Mouse (Mus musculus) heart, postnatal 0 days (tissue): ENCODE data around the gene Wwox. TPM values are rescaled to one million over a fixed set of nuclear protein-coding genes. Genes with fewer than 3 reads are reported as not detected.

Source experiments
- ATAC-seq: fragments of 200-750 bp; cut with Nextera tagmentation; 2 replicates; pipeline ENCODE4 v1.8.0; 2017; ENCODE audit warnings: low read depth, moderate number of reproducible peaks, moderate library complexity; ENCODE audit not compliant: insufficient read depth
- DNase-seq: peaks from one replicate; pipeline ENCODE4 v3.0.0-alpha.2; 2016; ENCODE audit warnings: low spot score
- H3K27ac ChIP-seq: fragments of 300-500 bp; sonication (generic); 2 replicates; pipeline ENCODE4 v1.5.1; 2014; ENCODE audit warnings: low read depth, mild to moderate bottlenecking
- H3K27me3 ChIP-seq: fragments of 300-500 bp; sonication (generic); 2 replicates; pipeline ENCODE4 v1.6.1; 2014; ENCODE audit warnings: low read length, mixed read lengths; ENCODE audit not compliant: control insufficient read depth, insufficient read depth
- H3K36me3 ChIP-seq: fragments of 300-500 bp; sonication (generic); replicated peaks from 2 replicates; pipeline ENCODE4 v1.6.1; 2014; ENCODE audit warnings: low read length, mixed read lengths; ENCODE audit not compliant: control insufficient read depth, insufficient read depth
- H3K4me1 ChIP-seq: fragments of 300-500 bp; sonication (generic); 2 replicates; pipeline ENCODE4 v1.6.1; 2014; ENCODE audit warnings: antibody characterized with exemption; ENCODE audit not compliant: control insufficient read depth, insufficient read depth
- H3K4me2 ChIP-seq: fragments of 300-500 bp; sonication (generic); 2 replicates; pipeline ENCODE4 v1.6.1; 2014; ENCODE audit warnings: low read depth, mild to moderate bottlenecking, low read length, moderate library complexity
- H3K4me3 ChIP-seq: fragments of 300-500 bp; sonication (generic); 2 replicates; pipeline ENCODE4 v1.5.1; 2014; ENCODE audit warnings: low read depth, low read length
- H3K9ac ChIP-seq: fragments of 300-500 bp; sonication (generic); replicated peaks from 2 replicates; pipeline ENCODE4 v1.6.1; 2014; ENCODE audit warnings: low read depth, low read length, mixed read lengths
- H3K9me3 ChIP-seq: fragments of 300-500 bp; sonication (generic); replicated peaks from 2 replicates; pipeline ENCODE4 v1.6.1; 2016; ENCODE audit warnings: low read length; ENCODE audit not compliant: control insufficient read depth
- CTCF ChIP-seq: IDR thresholded peaks from 2 replicates; pipeline ENCODE4 v1.5.1; 2016; ENCODE audit warnings: antibody characterized with exemption, control low read depth, low read depth
- EP300 ChIP-seq: IDR thresholded peaks from 2 replicates; pipeline ENCODE4 v1.6.1; 2016; ENCODE audit warnings: antibody characterized with exemption, low read depth
- WGBS: fragments of 180-500 bp; shearing (Covaris S2); extraction: QIAGEN DNeasy Blood & Tissue Kit; methylation state at CpG from one replicate; pipeline ENCODE4 v1.1.7; 2014; 5-methylcytosine and 5-hydroxymethylcytosine counted together
- polyA plus RNA-seq: library from polyadenylated mRNA; unstranded; fragments of >200 nt; fragmentation: Nextera tagmentation; extraction: Ambion mirVana; gene quantifications from 2 replicates; pipeline ENCODE4 v1.2.1, GENCODE M21; 2015
- total RNA-seq: library from RNA; depleted of rRNA; stranded (reverse); fragments of >200 nt; gene quantifications from 2 replicates; pipeline ENCODE4 v1.2.3, GENCODE M21; 2014; ENCODE audit warnings: low replicate concordance

The Wwox gene
- total and polyA plus RNA-seq, 2 experiments from 2014 or later: 7.5 to 9.6 TPM

DNA sequence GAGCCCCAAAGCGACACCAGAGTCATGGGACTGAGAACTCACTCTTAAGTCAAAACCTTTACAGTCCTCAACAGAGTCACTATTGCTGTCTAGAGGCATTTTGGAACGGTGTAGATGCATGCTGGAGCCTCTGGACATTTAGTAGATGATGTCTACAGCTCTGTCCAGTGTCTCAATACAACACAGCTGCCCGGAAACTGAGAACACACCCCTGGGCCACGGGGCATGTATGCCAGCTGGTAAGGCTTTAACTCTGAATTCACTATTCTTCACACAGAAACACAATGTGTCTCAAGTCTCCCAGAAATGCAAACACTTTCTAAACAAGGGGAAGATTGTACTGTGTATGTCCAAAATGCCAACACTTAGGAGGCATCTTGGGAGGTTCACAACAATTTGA, 584.6 kb downstream of the Wwox start:
- TF ChIP-seq CTCF: no peak
- no peak for TF ChIP-seq EP300
- H3K9me3 ChIP-seq: no peaks in the 10 kb centered on the region
- H3K9ac ChIP-seq: no peak overlapping the region
- no peak overlapping the region for H3K4me3 ChIP-seq
- ATAC-seq (no peak), DNase-seq (no peak)
- WGBS: 81% methylated on average over 4 of the region's 4 CpGs
- no peak overlapping the region for H3K4me2 ChIP-seq
- H3K27ac ChIP-seq: no peak overlapping the region
- no peaks in the 10 kb centered on the region for H3K36me3 ChIP-seq
- H3K4me1 ChIP-seq: peaks cover 8% of the 10 kb centered on the region
- H3K27me3 ChIP-seq: no peaks in the 10 kb centered on the region

DNA sequence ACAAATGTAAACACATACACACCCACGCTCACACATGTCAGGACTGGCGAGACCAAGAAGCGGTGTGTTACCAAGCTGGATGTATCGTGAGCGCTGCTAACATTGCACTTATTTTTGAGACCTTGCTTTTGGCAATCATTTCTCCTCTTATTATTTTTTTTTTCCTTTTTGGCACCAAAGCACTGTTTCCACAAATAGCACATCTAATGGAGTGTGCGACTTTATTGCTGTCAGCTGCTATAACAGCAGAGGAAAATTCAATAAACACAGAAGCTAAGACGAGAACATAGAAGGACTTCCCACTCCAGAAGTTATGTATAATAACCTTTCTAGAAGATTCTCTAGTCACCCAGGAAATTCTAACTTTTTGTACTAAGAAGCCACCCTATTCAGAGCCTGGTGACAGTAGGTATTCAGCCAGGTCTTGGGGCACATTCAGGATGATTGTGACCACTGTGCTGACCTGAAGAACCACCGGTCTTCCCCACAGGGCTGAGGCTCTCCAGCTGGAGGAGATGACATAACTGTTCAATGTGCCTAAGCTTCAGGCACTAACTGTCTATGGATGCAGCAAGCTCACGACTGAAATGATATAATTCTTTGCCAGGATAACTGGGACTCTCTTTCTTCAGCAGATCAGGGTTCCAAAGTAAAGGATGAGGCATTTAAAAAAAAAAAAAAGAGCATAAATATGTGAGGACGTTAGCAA, 586.1 kb downstream of the Wwox start:
- H3K4me2 ChIP-seq: no peak overlapping the region
- H3K27me3 ChIP-seq: no peaks in the 10 kb centered on the region
- H3K9me3 ChIP-seq: no peaks in the 10 kb centered on the region
- 52% methylated on average over 10 of the region's 10 CpGs for WGBS
- H3K4me3 ChIP-seq: no peak overlapping the region
- TF ChIP-seq EP300 (no peak), CTCF (no peak)
- no peak for ATAC-seq
- no peaks in the 10 kb centered on the region for H3K4me1 ChIP-seq
- H3K9ac ChIP-seq: no peak overlapping the region
- no peaks in the 10 kb centered on the region for H3K36me3 ChIP-seq
- DNase-seq: no peak
- H3K27ac ChIP-seq: no peak overlapping the region

DNA sequence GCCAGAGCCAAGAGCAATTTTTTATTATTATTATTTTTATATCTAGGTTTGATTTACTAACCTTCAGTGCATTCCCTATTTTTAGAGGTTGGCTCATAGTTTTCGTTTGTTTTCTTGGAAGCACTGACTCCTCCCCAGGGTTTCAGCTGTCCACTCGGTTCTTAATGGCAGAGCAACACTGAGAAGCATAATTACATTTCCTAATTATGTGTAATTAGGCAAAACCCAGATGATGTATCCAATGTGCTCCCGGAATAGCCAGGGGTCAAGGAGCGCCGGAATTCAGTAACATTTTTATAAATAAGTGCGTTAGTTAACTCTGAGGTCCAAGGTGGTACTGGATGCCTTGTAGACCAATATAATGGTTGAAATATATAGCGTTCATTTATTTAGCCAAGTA, 586.7 kb downstream of the Wwox start:
- Histone ChIP-seq H3K9me3 (no peaks in the 10 kb centered on the region), H3K4me1 (no peaks in the 10 kb centered on the region), H3K4me2 (no peak overlapping the region), H3K4me3 (no peak overlapping the region), H3K36me3 (no peaks in the 10 kb centered on the region), H3K27me3 (no peaks in the 10 kb centered on the region), H3K27ac (no peak overlapping the region), H3K9ac (no peak overlapping the region)
- ATAC-seq (no peak), DNase-seq (no peak)
- TF ChIP-seq EP300: no peak
- no peak for TF ChIP-seq CTCF
- WGBS: 88% methylated on average over 7 of the region's 7 CpGs

DNA sequence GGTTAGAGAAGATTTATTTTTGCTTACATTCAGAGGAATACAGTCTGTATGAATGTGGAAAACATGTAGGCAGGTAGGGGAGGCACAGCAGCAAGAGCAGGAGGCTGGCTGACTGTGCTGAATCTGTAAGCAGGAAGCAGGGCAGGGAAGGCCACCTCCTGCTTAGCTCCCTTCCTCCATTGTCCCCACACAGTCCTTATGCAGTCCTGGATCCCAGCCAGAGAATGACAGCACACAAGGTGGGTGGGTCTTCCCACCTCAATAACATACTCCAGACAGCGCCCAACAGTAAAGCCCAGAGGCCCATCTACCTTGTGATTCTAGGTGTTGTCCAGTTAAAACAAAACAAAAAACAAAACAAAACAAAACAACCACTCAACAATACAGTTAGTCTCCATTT, 593.7 kb downstream of the Wwox start:
- H3K36me3 ChIP-seq: no peaks in the 10 kb centered on the region
- TF ChIP-seq CTCF: no peak
- no peak for TF ChIP-seq EP300
- H3K4me1 ChIP-seq: no peaks in the 10 kb centered on the region
- H3K4me3 ChIP-seq: no peak overlapping the region
- no peak for ATAC-seq
- no peak overlapping the region for H3K27ac ChIP-seq
- 52% methylated on average over 1 of the region's 1 CpGs for WGBS
- H3K4me2 ChIP-seq: no peak overlapping the region
- no peak overlapping the region for H3K9ac ChIP-seq
- H3K9me3 ChIP-seq: no peaks in the 10 kb centered on the region
- DNase-seq: no peak
- no peaks in the 10 kb centered on the region for H3K27me3 ChIP-seq

DNA sequence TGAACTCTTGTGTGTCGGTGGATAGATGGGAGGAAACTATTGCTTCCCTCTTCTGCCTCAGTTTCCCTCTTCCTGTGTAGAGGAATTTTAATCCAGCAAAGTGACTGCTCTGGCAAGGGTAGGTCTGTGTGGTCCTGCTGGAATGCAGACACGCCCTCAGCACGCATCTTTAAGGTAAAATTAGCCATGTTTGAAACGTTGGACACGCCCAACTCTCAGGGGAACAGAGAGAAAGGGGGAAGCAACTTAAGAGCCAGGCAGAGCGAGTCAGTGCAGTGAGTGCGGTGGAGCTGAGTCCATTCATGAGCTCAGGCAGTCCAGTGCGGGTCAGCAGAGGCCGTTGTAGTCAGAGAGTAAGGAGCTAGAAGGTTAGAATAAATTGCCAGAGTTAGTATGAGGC, 596.6 kb downstream of the Wwox start:
- no peak for ATAC-seq

DNA sequence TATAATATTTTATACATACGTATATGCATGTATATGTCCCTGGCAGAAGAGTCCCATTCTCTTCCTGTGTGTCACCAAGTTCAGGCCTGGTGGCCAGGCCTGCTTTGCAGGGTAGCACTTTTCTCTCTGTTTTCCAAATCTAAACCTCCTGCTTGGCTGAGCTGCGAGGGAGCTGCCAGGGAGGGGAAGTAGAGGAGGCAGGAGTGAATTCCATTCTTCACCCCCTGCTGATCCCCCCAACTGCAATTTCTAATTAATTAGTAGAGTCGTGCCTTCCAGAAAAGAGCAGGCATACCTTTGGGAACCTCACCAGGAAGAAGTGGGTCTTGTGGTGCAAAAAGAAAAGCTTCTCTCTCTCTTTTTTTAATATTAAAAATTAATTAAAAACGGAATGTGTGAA, 599.0 kb downstream of the Wwox start:
- WGBS: 52% methylated on average over 4 of the region's 4 CpGs

More for the DNA sequence above, 596.6 kb downstream of the Wwox start:
- no peak overlapping the region for H3K4me3 ChIP-seq
- no peak for TF ChIP-seq EP300
- no peak for TF ChIP-seq CTCF
- H3K4me2 ChIP-seq: no peak overlapping the region
- H3K27me3 ChIP-seq: no peaks in the 10 kb centered on the region
- H3K9me3 ChIP-seq: no peaks in the 10 kb centered on the region
- no peak overlapping the region for H3K9ac ChIP-seq
- no peaks in the 10 kb centered on the region for H3K36me3 ChIP-seq
- H3K27ac ChIP-seq: no peak overlapping the region
- DNase-seq: no peak
- WGBS: 84% methylated on average over 9 of the region's 9 CpGs
- H3K4me1 ChIP-seq: no peaks in the 10 kb centered on the region

More for the DNA sequence above, 599.0 kb downstream of the Wwox start:
- DNase-seq: no peak
- H3K36me3 ChIP-seq: no peaks in the 10 kb centered on the region
- TF ChIP-seq EP300: no peak
- no peak for TF ChIP-seq CTCF
- no peaks in the 10 kb centered on the region for H3K9me3 ChIP-seq
- H3K9ac ChIP-seq: no peak overlapping the region
- H3K4me3 ChIP-seq: no peak overlapping the region
- ATAC-seq: no peak
- no peaks in the 10 kb centered on the region for H3K27me3 ChIP-seq
- H3K4me2 ChIP-seq: no peak overlapping the region
- no peaks in the 10 kb centered on the region for H3K4me1 ChIP-seq
- no peak overlapping the region for H3K27ac ChIP-seq
